Mouse (Mus musculus): ENCODE data around the gene Tbc1d10c.

GRCm38 (mm10) chr19:4219943-4220342, 28.9 kb upstream of the Tbc1d10c start:
- TF ChIP-seq CTCF (IDR thresholded peaks at IDR 0.05; ENCODE audit: low read depth, low read length) (no peak), TAL1 (conservative IDR thresholded peaks at IDR 0.05; ENCODE audit: low read depth, low read length) (no peak), GATA1 (IDR thresholded peaks at IDR 0.05; ENCODE audit: borderline replicate concordance, low read length) (no peak), POLR2AphosphoS5 (IDR thresholded peaks at IDR 0.05; ENCODE audit: insufficient replicate concordance, low read depth, low read length) (no peak), GATA2 (IDR thresholded peaks at IDR 0.05; ENCODE audit: borderline replicate concordance, low read depth, low read length) (no peak)

Data from G1E (cell line).